Mouse (Mus musculus) midbrain, embryonic 12.5 days (tissue): ENCODE data around the gene Apba3. TPM values are rescaled to one million over a fixed set of nuclear protein-coding genes. Genes with fewer than 3 reads are reported as not detected.

Experiments used
- ATAC-seq: fragments of 200-750 bp; cut with Nextera tagmentation; 2 replicates; pipeline ENCODE4 v1.8.0; 2017; ENCODE audit warnings: low read depth, moderate TSS enrichment, moderate library complexity; ENCODE audit not compliant: low FRiP score
- H3K27ac ChIP-seq: fragments of 300-500 bp; sonication (generic); replicated peaks from 2 replicates; pipeline ENCODE4 v1.5.1; 2016; ENCODE audit warnings: mild to moderate bottlenecking
- H3K27me3 ChIP-seq: fragments of 300-500 bp; sonication (generic); 2 replicates; pipeline ENCODE4 v1.6.1; 2016; ENCODE audit warnings: mild to moderate bottlenecking
- H3K36me3 ChIP-seq: fragments of 300-500 bp; sonication (generic); 2 replicates; pipeline ENCODE4 v1.6.1; 2016
- H3K4me1 ChIP-seq: fragments of 300-500 bp; sonication (generic); 2 replicates; pipeline ENCODE4 v1.6.1; 2016
- H3K4me2 ChIP-seq: fragments of 300-500 bp; sonication (generic); replicated peaks from 2 replicates; pipeline ENCODE4 v1.6.1; 2016; ENCODE audit warnings: mild to moderate bottlenecking, moderate library complexity
- H3K4me3 ChIP-seq: fragments of 300-500 bp; sonication (generic); 2 replicates; pipeline ENCODE4 v1.5.1; 2016; ENCODE audit warnings: mild to moderate bottlenecking
- H3K9ac ChIP-seq: fragments of 300-500 bp; sonication (generic); replicated peaks from 2 replicates; pipeline ENCODE4 v1.6.1; 2016; ENCODE audit warnings: mild to moderate bottlenecking, moderate library complexity
- H3K9me3 ChIP-seq: fragments of 300-500 bp; sonication (generic); 2 replicates; pipeline ENCODE4 v1.6.1; 2016; ENCODE audit warnings: mild to moderate bottlenecking
- WGBS: fragments of 180-500 bp; shearing (Covaris S2); methylation state at CpG from one replicate; pipeline ENCODE4 v1.1.7; 2016; 5-methylcytosine and 5-hydroxymethylcytosine counted together
- microRNA-seq: library from miRNA; unstranded; fragments of <30 nt; microRNA quantifications from one replicate; pipeline ENCODE4, GENCODE M21; 2017
- polyA plus RNA-seq: library from polyadenylated mRNA; unstranded; fragments of >200 nt; fragmentation: Nextera tagmentation; extraction: Ambion mirVana; gene quantifications from 2 replicates; pipeline ENCODE4 v1.2.1, GENCODE M21; 2016

Gene Apba3
- polyA plus RNA-seq, 1 experiment from 2014 or later, result 36.1 TPM

DNA sequence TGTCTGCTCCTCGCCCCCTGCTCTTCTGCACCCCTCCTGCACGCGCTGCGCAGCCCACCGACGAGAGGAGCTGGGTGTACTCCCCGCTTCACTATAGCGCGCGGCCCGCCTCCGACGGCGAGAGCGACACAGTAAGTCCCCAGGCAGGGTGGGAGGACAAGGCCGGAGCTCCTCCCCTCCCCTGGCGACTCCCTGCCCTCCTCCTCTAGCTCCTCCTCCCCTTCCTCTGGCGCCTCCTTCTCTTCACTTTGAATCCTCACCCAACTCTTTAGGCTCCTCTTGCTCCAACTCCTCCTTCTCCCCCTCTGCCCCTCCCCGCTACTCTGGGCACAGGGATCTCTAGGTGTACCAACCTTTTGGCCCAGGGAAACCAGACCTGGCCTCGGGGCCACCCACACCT, 50.5 kb downstream of the Apba3 start:
- peaks cover 64% of the 10 kb centered on the region for H3K36me3 ChIP-seq
- peak overlapping the region; percentile 46 for H3K9ac ChIP-seq
- H3K4me2 ChIP-seq, result peak overlapping the region; percentile 29
- no peak overlapping the region for H3K4me3 ChIP-seq
- no peaks in the 10 kb centered on the region for H3K9me3 ChIP-seq
- ATAC-seq, result no peak
- no peak overlapping the region for H3K27ac ChIP-seq
- WGBS, result 12% methylated on average over 19 of the region's 20 CpGs
- H3K27me3 ChIP-seq, result peaks cover 11% of the 10 kb centered on the region
- peaks cover 35% of the 10 kb centered on the region for H3K4me1 ChIP-seq

- Histone ChIP-seq H3K4me2 (peak overlapping the region; percentile 70), H3K27me3 (peaks cover 11% of the 10 kb centered on the region), H3K36me3 (peaks cover 64% of the 10 kb centered on the region), H3K9ac (peak overlapping the region; percentile 61; the same call in 1 of the 2 replicates), H3K4me1 (peaks cover 38% of the 10 kb centered on the region), H3K4me3 (peak overlapping the region; percentile 96; the same call in 1 of the 2 replicates), H3K9me3 (no peaks in the 10 kb centered on the region), H3K27ac (no peak overlapping the region; the same call in 1 of the 2 replicates)
- ATAC-seq, result no peak
- 94% methylated on average over 13 of the region's 13 CpGs for WGBS
These were observed 52.0 kb downstream of the Apba3 start for GRCm38 (mm10) chr10:81318589-81319329.

DNA sequence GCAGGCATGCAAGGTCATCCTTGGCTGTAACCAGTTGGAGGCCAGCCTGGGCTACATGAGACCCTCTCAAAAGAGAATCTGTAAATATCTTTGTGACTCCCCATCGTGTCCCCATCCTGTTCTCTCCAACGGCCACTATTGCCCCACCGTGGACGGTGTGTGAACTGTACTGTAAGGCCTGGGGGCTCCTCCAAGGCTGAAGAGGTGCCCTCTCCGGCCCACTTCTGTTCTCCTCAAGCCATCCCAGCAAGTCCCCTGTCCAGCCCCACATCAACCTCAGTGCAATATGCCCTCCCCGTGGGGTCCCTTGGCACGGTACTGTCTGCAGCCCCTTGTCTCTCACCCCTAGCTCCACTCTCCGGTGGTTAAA, 52.6 kb downstream of the Apba3 start:
- peaks cover 64% of the 10 kb centered on the region for H3K36me3 ChIP-seq
- H3K9ac ChIP-seq, result peak overlapping the region; percentile 61
- peak overlapping the region; percentile 70 for H3K4me2 ChIP-seq
- H3K27ac ChIP-seq, result peak overlapping the region; percentile 85
- H3K4me3 ChIP-seq, result peak overlapping the region; percentile 96
- no peaks in the 10 kb centered on the region for H3K9me3 ChIP-seq
- 38% methylated on average over 8 of the region's 8 CpGs for WGBS
- H3K4me1 ChIP-seq, result peaks cover 38% of the 10 kb centered on the region
- no peak for ATAC-seq
- peaks cover 11% of the 10 kb centered on the region for H3K27me3 ChIP-seq

DNA sequence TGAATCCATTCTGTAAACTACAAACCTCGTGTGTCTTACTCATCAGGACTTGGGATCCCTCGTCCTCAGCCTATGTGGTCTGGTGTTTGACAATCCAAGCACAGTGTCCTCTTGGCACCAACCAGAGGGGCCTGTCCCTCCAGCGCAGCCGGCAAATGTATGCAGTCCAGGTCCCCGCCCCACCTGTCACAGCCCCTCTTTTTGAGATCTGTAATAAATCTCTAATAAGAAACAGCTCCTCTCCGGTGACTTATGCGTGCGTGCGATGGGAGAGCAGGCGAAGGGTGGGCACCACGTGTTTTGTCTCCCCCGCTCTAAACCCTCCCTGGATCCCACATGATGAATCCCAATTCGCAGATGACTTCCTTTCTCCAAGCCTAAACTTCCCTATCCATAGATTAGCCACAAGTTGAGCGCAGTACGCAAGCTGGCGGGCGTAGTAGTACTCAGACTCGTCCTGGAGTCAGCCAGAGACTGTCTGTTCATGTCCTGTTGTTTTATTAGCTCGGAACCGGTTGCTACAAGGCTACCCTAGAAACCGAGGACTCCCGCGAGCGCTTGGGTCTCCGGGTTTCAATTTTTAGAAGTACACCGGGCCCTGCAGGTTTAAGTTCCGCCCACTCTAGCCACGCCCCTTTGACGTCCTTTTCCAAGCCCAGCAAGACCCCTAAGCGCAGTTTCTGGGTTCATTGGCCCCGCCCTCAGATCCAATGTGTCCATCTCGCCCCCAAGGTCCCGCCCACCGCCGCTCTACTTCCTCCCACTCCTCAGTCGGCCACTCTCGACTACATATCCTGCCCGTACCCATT, 53.2 kb downstream of the Apba3 start:
- peak overlapping the region; percentile 61 for H3K9ac ChIP-seq
- H3K27me3 ChIP-seq, result peaks cover 11% of the 10 kb centered on the region
- peak overlapping the region; percentile 96 for H3K4me3 ChIP-seq
- H3K9me3 ChIP-seq, result no peaks in the 10 kb centered on the region
- H3K4me2 ChIP-seq, result peak overlapping the region; percentile 70
- H3K36me3 ChIP-seq, result peaks cover 64% of the 10 kb centered on the region
- peaks cover 38% of the 10 kb centered on the region for H3K4me1 ChIP-seq
- 2% methylated on average over 38 of the region's 38 CpGs for WGBS
- peak; percentile 1; the same call in 1 of the 2 replicates for ATAC-seq
- H3K27ac ChIP-seq, result peak overlapping the region; percentile 85

- under 1% methylated on average over 68 of the region's 68 CpGs for WGBS
- ATAC-seq, result peak; percentile 91
- Histone ChIP-seq H3K4me3 (peak within 1 kb of the TSS; percentile 96), H3K9ac (peak within 1 kb of the TSS; percentile 81), H3K36me3 (peaks cover 65% of the 10 kb centered on the region), H3K4me1 (peaks cover 38% of the 10 kb centered on the region), H3K4me2 (peak within 1 kb of the TSS; percentile 70), H3K27me3 (peaks cover 11% of the 10 kb centered on the region; the same call in 1 of the 2 replicates), H3K9me3 (no peaks in the 10 kb centered on the region), H3K27ac (peak within 1 kb of the TSS; percentile 85)
These were observed 54.0 kb downstream of the Apba3 start, which contains the start of gene Cactin for GRCm38 (mm10) chr10:81320550-81321347. Gene Cactin (plus strand): TSS chr10:81321103.

GRCm38 (mm10) chr10:81321436-81321835, 54.7 kb downstream of the Apba3 start:
- H3K27me3 ChIP-seq, result peaks cover 8% of the 10 kb centered on the region; the same call in 1 of the 2 replicates
- peak overlapping the region; percentile 85 for H3K27ac ChIP-seq
- H3K9me3 ChIP-seq, result no peaks in the 10 kb centered on the region
- ATAC-seq, result no peak
- WGBS, result 3% methylated on average over 20 of the region's 20 CpGs
- peak overlapping the region; percentile 81 for H3K9ac ChIP-seq
- H3K4me3 ChIP-seq, result peak overlapping the region; percentile 96
- H3K4me2 ChIP-seq, result peak overlapping the region; percentile 70
- H3K36me3 ChIP-seq, result peaks cover 65% of the 10 kb centered on the region
- H3K4me1 ChIP-seq, result peaks cover 35% of the 10 kb centered on the region

- no peak for ATAC-seq
- peaks cover 26% of the 10 kb centered on the region for H3K4me1 ChIP-seq
- H3K4me2 ChIP-seq, result peak overlapping the region; percentile 70; the same call in 1 of the 2 replicates
- peak overlapping the region; percentile 96; the same call in 1 of the 2 replicates for H3K4me3 ChIP-seq
- no peak overlapping the region for H3K9ac ChIP-seq
- no peaks in the 10 kb centered on the region for H3K9me3 ChIP-seq
- peaks cover 66% of the 10 kb centered on the region for H3K36me3 ChIP-seq
- H3K27ac ChIP-seq, result no peak overlapping the region
- H3K27me3 ChIP-seq, result no peaks in the 10 kb centered on the region
- WGBS, result 96% methylated on average over 27 of the region's 27 CpGs
These were observed 55.7 kb downstream of the Apba3 start for GRCm38 (mm10) chr10:81322444-81322843.

Small RNAs within 50 kb of the gene (microRNA-seq; reads per million reads assigned to microRNA genes)
- gene Mir3057, result 17.4 reads per million, percentile 32 among the genes with 10 or more reads in this experiment

Other genes with a start within 250 kb of the Apba3 start
- gene Diras1, start 241.3 kb upstream of the Apba3 start, polyA plus RNA-seq, result 11.3 and 13.4 TPM in 2 replicates
- gene Slc39a3, start 229.5 kb upstream of the Apba3 start, polyA plus RNA-seq, result 33.1 and 34.9 TPM in 2 replicates
- gene Sgta, start 206.8 kb upstream of the Apba3 start, polyA plus RNA-seq, result 262 and 271 TPM in 2 replicates
- 56.9 and 58.3 TPM in 2 replicates for gene Thop1, start 196.9 kb upstream of the Apba3 start, polyA plus RNA-seq
- 0.22 and 0.28 TPM in 2 replicates for gene Creb3l3, start 168.1 kb upstream of the Apba3 start, polyA plus RNA-seq
- 245 and 248 TPM in 2 replicates for gene Map2k2, start 161.0 kb upstream of the Apba3 start, polyA plus RNA-seq
- 14.6 and 15.9 TPM in 2 replicates for gene Zbtb7a, start 131.7 kb upstream of the Apba3 start, polyA plus RNA-seq
- gene Pias4, start 99.0 kb upstream of the Apba3 start, polyA plus RNA-seq, result 58.6 and 64.9 TPM in 2 replicates
- 531 and 534 TPM in 2 replicates for gene Eef2, start 90.3 kb upstream of the Apba3 start, polyA plus RNA-seq
- 77.3 and 79.6 TPM in 2 replicates for gene Dapk3, start 84.0 kb upstream of the Apba3 start, polyA plus RNA-seq
- gene 4930442H23Rik, start 83.1 kb upstream of the Apba3 start, polyA plus RNA-seq, result 0.18 TPM in 1 of 2 replicates, not detected in the other
- not detected in 2 replicates for gene Nmrk2, start 64.9 kb upstream of the Apba3 start, polyA plus RNA-seq
- gene Atcay, start 36.1 kb upstream of the Apba3 start, polyA plus RNA-seq, result 35.5 and 37.2 TPM in 2 replicates
- gene Zfr2, start 33.8 kb upstream of the Apba3 start, polyA plus RNA-seq, result 12.1 and 13.6 TPM in 2 replicates
- gene Matk, start 14.0 kb upstream of the Apba3 start, polyA plus RNA-seq, result 4.3 and 5.0 TPM in 2 replicates
- gene Mrpl54, start within 50 bp of the Apba3 start, polyA plus RNA-seq, result 168 and 169 TPM in 2 replicates
- gene Tjp3, start 24.6 kb downstream of the Apba3 start, polyA plus RNA-seq, result 6.6 and 7.5 TPM in 2 replicates
- gene Pip5k1c, start 26.0 kb downstream of the Apba3 start, polyA plus RNA-seq, result 89.9 and 92.6 TPM in 2 replicates
- 58.8 and 60.5 TPM in 2 replicates for gene Cactin, start 54.1 kb downstream of the Apba3 start, polyA plus RNA-seq
- 3.7 and 4.4 TPM in 2 replicates for gene Tbxa2r, start 61.8 kb downstream of the Apba3 start, polyA plus RNA-seq
- gene Gipc3, start 76.3 kb downstream of the Apba3 start, polyA plus RNA-seq, result not detected in 2 replicates
- 90.8 and 97.9 TPM in 2 replicates for gene Hmg20b, start 83.5 kb downstream of the Apba3 start, polyA plus RNA-seq
- gene Mfsd12, start 90.5 kb downstream of the Apba3 start, polyA plus RNA-seq, result 12.0 and 13.7 TPM in 2 replicates
- 0.34 and 0.92 TPM in 2 replicates for gene 4930404N11Rik, start 98.9 kb downstream of the Apba3 start, polyA plus RNA-seq
- 135 and 139 TPM in 2 replicates for gene Fzr1, start 111.6 kb downstream of the Apba3 start, polyA plus RNA-seq
- 63.5 and 67.2 TPM in 2 replicates for gene Dohh, start 117.5 kb downstream of the Apba3 start, polyA plus RNA-seq
- gene Gm48551, start 117.5 kb downstream of the Apba3 start, polyA plus RNA-seq, result 4.2 and 5.5 TPM in 2 replicates
- 0.50 and 2.3 TPM in 2 replicates for gene Gm48552, start 122.0 kb downstream of the Apba3 start, polyA plus RNA-seq
- gene Smim24, start 126.1 kb downstream of the Apba3 start, polyA plus RNA-seq, result 2.1 and 2.8 TPM in 2 replicates
- gene Nfic, start 188.7 kb downstream of the Apba3 start, polyA plus RNA-seq, result 14.7 and 19.7 TPM in 2 replicates
- gene Celf5, start 215.7 kb downstream of the Apba3 start, polyA plus RNA-seq, result 37.1 and 44.4 TPM in 2 replicates
- 66.9 and 68.3 TPM in 2 replicates for gene Ncln, start 229.4 kb downstream of the Apba3 start, polyA plus RNA-seq
- 0.41 and 0.77 TPM in 2 replicates for gene S1pr4, start 233.2 kb downstream of the Apba3 start, polyA plus RNA-seq